Mouse (Mus musculus): ENCODE results near the gene Grid2. TPM values are rescaled to one million over a fixed set of nuclear protein-coding genes. Genes with fewer than 3 reads are reported as not detected.

Grid2 gene
- polyA plus RNA-seq, 1 experiment from 2014 or later: 0.90 TPM

DNA sequence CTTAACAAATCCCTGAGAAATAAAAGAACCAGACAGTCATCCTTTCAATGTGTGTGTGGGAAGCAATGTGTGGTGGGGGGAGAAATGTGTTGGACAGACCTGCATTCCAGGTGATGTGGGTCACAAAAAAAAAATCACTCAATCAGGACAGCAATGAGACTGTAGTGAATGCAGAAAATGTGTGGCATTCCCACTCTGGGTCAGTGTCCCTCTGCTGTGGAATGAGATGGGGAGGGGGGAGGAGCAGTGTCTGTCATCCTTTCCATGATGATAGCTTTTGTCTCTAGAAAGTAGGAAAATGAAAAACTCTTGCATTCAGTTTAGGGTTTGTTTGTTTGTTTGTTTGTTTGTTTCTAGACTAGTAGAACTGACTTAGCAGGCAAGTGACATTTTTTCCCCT is 1392.0 kb downstream of the Grid2 start:
- no peak for DNase-seq (ENCODE audit: low spot score)
- Histone ChIP-seq H3K4me3 (ENCODE audit: low read depth, low read length) (no peak overlapping the region), H3K27ac (ENCODE audit: low read depth, low read length) (no peak overlapping the region), H3K36me3 (ENCODE audit: control insufficient read depth, insufficient read depth, low read length) (no peaks in the 10 kb centered on the region), H3K27me3 (ENCODE audit: control insufficient read depth, insufficient read depth, low read length) (no peaks in the 10 kb centered on the region), H3K4me2 (ENCODE audit: low read depth, low read length, severe bottlenecking) (no peak overlapping the region), H3K9me3 (ENCODE audit: control insufficient read depth, low read length) (no peaks in the 10 kb centered on the region), H3K4me1 (replicated peaks; ENCODE audit: control insufficient read depth, insufficient read depth, low read length) (peaks cover 4% of the 10 kb centered on the region; the same call in 1 of the 2 replicates), H3K9ac (ENCODE audit: low read length) (no peak overlapping the region)
- no peak for ATAC-seq (replicated peaks; ENCODE audit: low FRiP score)

GRCm38 (mm10) chr6:64648196-64648595 is 1392.5 kb downstream of the Grid2 start:
- Histone ChIP-seq H3K9ac (ENCODE audit: low read length) (no peak overlapping the region), H3K9me3 (ENCODE audit: control insufficient read depth, low read length) (no peaks in the 10 kb centered on the region), H3K36me3 (ENCODE audit: control insufficient read depth, insufficient read depth, low read length) (no peaks in the 10 kb centered on the region), H3K4me1 (replicated peaks; ENCODE audit: control insufficient read depth, insufficient read depth, low read length) (peaks cover 4% of the 10 kb centered on the region; the same call in 1 of the 2 replicates), H3K27me3 (ENCODE audit: control insufficient read depth, insufficient read depth, low read length) (no peaks in the 10 kb centered on the region), H3K4me2 (ENCODE audit: low read depth, low read length, severe bottlenecking) (no peak overlapping the region), H3K4me3 (ENCODE audit: low read depth, low read length) (no peak overlapping the region), H3K27ac (ENCODE audit: low read depth, low read length) (no peak overlapping the region)
- no peak for DNase-seq (ENCODE audit: low spot score)
- WGBS: 38% methylated on average over 8 of the region's 8 CpGs
- ATAC-seq (replicated peaks; ENCODE audit: low FRiP score): no peak

DNA sequence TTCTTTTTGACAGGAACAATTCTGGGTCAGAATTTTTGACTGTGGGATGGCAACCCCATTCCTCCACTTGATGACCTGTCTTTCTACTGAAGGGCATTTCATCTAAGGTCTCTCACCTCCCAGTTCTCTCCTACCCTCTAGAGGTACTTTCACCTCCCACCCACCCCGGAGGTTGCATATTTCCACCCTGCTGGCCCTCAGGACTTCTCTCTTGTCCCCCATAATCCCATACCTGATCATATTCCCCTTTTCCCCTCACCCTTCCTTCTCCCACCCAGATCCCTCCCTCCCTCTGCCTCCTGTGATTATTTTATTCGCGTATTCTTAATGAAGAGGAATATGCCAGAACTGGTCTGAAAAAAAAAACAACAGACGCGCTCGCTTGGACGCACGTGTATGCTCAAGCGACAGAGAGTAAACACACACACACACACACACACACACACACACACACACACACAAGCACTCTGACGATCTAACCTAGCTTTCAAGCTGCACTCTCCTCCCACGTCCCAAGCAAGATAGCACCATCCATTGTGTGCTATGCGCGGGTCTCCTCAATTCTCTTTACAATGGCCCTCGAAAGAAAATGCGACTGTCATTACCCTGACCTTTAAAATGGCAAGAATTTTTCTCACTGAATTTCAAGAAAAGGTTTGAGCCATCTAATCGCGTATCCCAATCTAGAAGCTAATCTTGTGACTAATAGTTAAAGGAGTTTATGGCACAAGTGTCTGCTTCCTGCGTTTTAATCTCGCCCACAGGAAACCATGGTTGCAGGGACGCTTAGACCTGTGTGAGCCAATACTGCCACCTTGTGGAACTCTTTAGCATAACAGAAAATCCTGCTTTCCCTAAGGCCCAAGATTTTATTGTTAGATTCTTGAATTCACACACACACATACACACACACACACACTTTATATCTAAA is 1393.9 kb downstream of the Grid2 start:
- no peaks in the 10 kb centered on the region for H3K27me3 ChIP-seq (ENCODE audit: control insufficient read depth, insufficient read depth, low read length)
- H3K9me3 ChIP-seq (ENCODE audit: control insufficient read depth, low read length): no peaks in the 10 kb centered on the region
- peaks cover 4% of the 10 kb centered on the region; the same call in 1 of the 2 replicates for H3K4me1 ChIP-seq (replicated peaks; ENCODE audit: control insufficient read depth, insufficient read depth, low read length)
- WGBS: 23% methylated on average over 20 of the region's 20 CpGs
- H3K27ac ChIP-seq (ENCODE audit: low read depth, low read length): no peak overlapping the region
- peak; percentile 72 for DNase-seq (ENCODE audit: low spot score)
- peak overlapping the region; percentile 37; the same call in 1 of the 2 replicates for H3K9ac ChIP-seq (ENCODE audit: low read length)
- peak overlapping the region; percentile 47 for H3K4me2 ChIP-seq (ENCODE audit: low read depth, low read length, severe bottlenecking)
- peak; percentile 73 for ATAC-seq (replicated peaks; ENCODE audit: low FRiP score)
- H3K4me3 ChIP-seq (ENCODE audit: low read depth, low read length): peak overlapping the region; percentile 29
- no peaks in the 10 kb centered on the region for H3K36me3 ChIP-seq (ENCODE audit: control insufficient read depth, insufficient read depth, low read length)

DNA sequence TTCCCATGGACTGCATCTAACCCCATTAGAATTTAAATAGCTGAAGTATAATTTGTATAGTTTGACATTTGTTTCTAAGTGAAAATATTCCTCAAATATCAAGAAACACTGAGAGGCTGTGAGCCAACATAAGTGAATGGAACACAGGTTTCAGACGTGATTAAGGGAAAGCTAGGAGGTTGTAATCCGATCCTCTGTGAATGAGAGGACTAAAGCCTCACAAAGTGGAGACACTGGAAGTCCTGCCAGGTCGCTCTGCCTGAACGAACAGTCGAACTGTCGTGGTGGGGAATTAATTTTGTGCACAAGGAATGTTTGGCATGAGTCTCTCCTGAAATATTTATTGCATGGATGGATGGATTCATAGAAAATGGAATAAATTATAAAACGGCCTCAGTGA is 1395.1 kb downstream of the Grid2 start:
- H3K9me3 ChIP-seq (ENCODE audit: control insufficient read depth, low read length): no peaks in the 10 kb centered on the region
- no peaks in the 10 kb centered on the region for H3K36me3 ChIP-seq (ENCODE audit: control insufficient read depth, insufficient read depth, low read length)
- H3K4me3 ChIP-seq (ENCODE audit: low read depth, low read length): no peak overlapping the region
- H3K4me2 ChIP-seq (ENCODE audit: low read depth, low read length, severe bottlenecking): no peak overlapping the region
- H3K4me1 ChIP-seq (replicated peaks; ENCODE audit: control insufficient read depth, insufficient read depth, low read length): peaks cover 4% of the 10 kb centered on the region; the same call in 1 of the 2 replicates
- ATAC-seq (replicated peaks; ENCODE audit: low FRiP score): peak; percentile 44; the same call in 1 of the 2 replicates
- no peaks in the 10 kb centered on the region for H3K27me3 ChIP-seq (ENCODE audit: control insufficient read depth, insufficient read depth, low read length)
- H3K27ac ChIP-seq (ENCODE audit: low read depth, low read length): no peak overlapping the region
- DNase-seq (ENCODE audit: low spot score): no peak
- 9% methylated on average over 7 of the region's 7 CpGs for WGBS
- H3K9ac ChIP-seq (ENCODE audit: low read length): no peak overlapping the region

GRCm38 (mm10) chr6:64671010-64671409 is 1415.3 kb downstream of the Grid2 start:
- no peak overlapping the region for H3K4me2 ChIP-seq (ENCODE audit: low read depth, low read length, severe bottlenecking)
- no peaks in the 10 kb centered on the region for H3K9me3 ChIP-seq (ENCODE audit: control insufficient read depth, low read length)
- 83% methylated on average over 3 of the region's 3 CpGs for WGBS
- H3K4me1 ChIP-seq (replicated peaks; ENCODE audit: control insufficient read depth, insufficient read depth, low read length): no peaks in the 10 kb centered on the region
- no peaks in the 10 kb centered on the region for H3K27me3 ChIP-seq (ENCODE audit: control insufficient read depth, insufficient read depth, low read length)
- DNase-seq (ENCODE audit: low spot score): no peak
- no peak overlapping the region for H3K27ac ChIP-seq (ENCODE audit: low read depth, low read length)
- H3K9ac ChIP-seq (ENCODE audit: low read length): no peak overlapping the region
- H3K36me3 ChIP-seq (ENCODE audit: control insufficient read depth, insufficient read depth, low read length): no peaks in the 10 kb centered on the region
- ATAC-seq (replicated peaks; ENCODE audit: low FRiP score): no peak
- no peak overlapping the region for H3K4me3 ChIP-seq (ENCODE audit: low read depth, low read length)

DNA sequence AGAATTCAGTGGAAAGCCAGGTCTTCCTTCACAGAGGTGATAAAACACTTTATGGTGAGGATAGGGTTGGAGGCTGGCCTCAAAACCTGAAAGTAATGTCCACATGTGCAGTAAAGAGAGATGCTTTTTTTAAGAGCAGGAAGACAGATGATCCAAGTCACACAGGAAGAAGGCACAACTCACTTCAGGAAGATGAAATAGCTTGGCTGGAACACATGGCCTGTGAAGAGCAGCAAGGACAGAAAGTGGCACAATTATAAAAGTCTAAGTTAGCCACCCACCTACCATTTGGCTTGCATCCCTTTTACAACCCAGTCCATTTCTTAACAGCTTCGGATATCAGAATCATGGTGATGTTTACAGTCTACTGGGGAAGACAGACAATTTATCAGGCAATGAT is 1423.1 kb downstream of the Grid2 start:
- H3K9me3 ChIP-seq (ENCODE audit: control insufficient read depth, low read length): no peaks in the 10 kb centered on the region
- no peak overlapping the region for H3K9ac ChIP-seq (ENCODE audit: low read length)
- DNase-seq (ENCODE audit: low spot score): no peak
- H3K4me3 ChIP-seq (ENCODE audit: low read depth, low read length): no peak overlapping the region
- H3K36me3 ChIP-seq (ENCODE audit: control insufficient read depth, insufficient read depth, low read length): no peaks in the 10 kb centered on the region
- H3K4me1 ChIP-seq (replicated peaks; ENCODE audit: control insufficient read depth, insufficient read depth, low read length): no peaks in the 10 kb centered on the region
- H3K4me2 ChIP-seq (ENCODE audit: low read depth, low read length, severe bottlenecking): no peak overlapping the region
- ATAC-seq (replicated peaks; ENCODE audit: low FRiP score): no peak
- WGBS: 82% methylated on average over 1 of the region's 1 CpGs
- no peaks in the 10 kb centered on the region for H3K27me3 ChIP-seq (ENCODE audit: control insufficient read depth, insufficient read depth, low read length)
- no peak overlapping the region for H3K27ac ChIP-seq (ENCODE audit: low read depth, low read length)

GRCm38 (mm10) chr6:64683974-64684373 is 1428.3 kb downstream of the Grid2 start:
- 33% methylated on average over 9 of the region's 9 CpGs for WGBS
- Histone ChIP-seq H3K27me3 (ENCODE audit: control insufficient read depth, insufficient read depth, low read length) (no peaks in the 10 kb centered on the region), H3K36me3 (ENCODE audit: control insufficient read depth, insufficient read depth, low read length) (no peaks in the 10 kb centered on the region), H3K4me1 (replicated peaks; ENCODE audit: control insufficient read depth, insufficient read depth, low read length) (no peaks in the 10 kb centered on the region; the same call in 1 of the 2 replicates), H3K9ac (ENCODE audit: low read length) (no peak overlapping the region), H3K4me2 (ENCODE audit: low read depth, low read length, severe bottlenecking) (no peak overlapping the region), H3K4me3 (ENCODE audit: low read depth, low read length) (no peak overlapping the region), H3K9me3 (ENCODE audit: control insufficient read depth, low read length) (no peaks in the 10 kb centered on the region), H3K27ac (ENCODE audit: low read depth, low read length) (no peak overlapping the region)
- ATAC-seq (replicated peaks; ENCODE audit: low FRiP score) (peak; percentile 64), DNase-seq (ENCODE audit: low spot score) (peak; percentile 66)

DNA sequence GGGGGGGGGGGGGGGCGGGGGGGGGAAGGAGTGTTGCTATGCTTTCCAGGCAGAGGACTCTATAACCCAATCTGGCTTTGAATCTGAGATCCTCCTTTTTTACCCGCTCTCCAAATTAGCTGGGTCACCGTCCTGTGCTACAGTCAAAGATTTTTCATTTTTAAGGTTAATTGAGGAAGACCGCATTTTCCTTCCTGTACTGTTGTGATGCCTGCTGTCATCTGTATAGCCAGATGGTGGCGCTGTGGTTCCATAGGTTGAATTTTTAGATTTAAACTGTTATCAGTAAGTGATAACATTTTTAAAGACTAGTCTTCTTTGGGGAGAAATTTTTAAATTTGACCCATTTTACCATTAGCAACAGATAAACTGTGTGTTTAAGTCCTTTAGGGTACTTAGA is 1429.3 kb downstream of the Grid2 start:
- ATAC-seq (replicated peaks; ENCODE audit: low FRiP score) (peak; percentile 32; the same call in 1 of the 2 replicates), DNase-seq (ENCODE audit: low spot score) (peak; percentile 67)
- no peak overlapping the region for H3K4me3 ChIP-seq (ENCODE audit: low read depth, low read length)
- H3K27ac ChIP-seq (ENCODE audit: low read depth, low read length): no peak overlapping the region
- no peaks in the 10 kb centered on the region for H3K27me3 ChIP-seq (ENCODE audit: control insufficient read depth, insufficient read depth, low read length)
- no peaks in the 10 kb centered on the region; the same call in 1 of the 2 replicates for H3K4me1 ChIP-seq (replicated peaks; ENCODE audit: control insufficient read depth, insufficient read depth, low read length)
- H3K36me3 ChIP-seq (ENCODE audit: control insufficient read depth, insufficient read depth, low read length): no peaks in the 10 kb centered on the region
- no peak overlapping the region for H3K4me2 ChIP-seq (ENCODE audit: low read depth, low read length, severe bottlenecking)
- H3K9ac ChIP-seq (ENCODE audit: low read length): no peak overlapping the region
- no peaks in the 10 kb centered on the region for H3K9me3 ChIP-seq (ENCODE audit: control insufficient read depth, low read length)
- WGBS: 10% methylated on average over 5 of the region's 5 CpGs

Measured in forebrain, embryonic 11.5 days (tissue).